Mouse (Mus musculus) heart, adult 2 months (tissue): ENCODE results near the gene Igsf11. TPM values are rescaled to one million over a fixed set of nuclear protein-coding genes. Genes with fewer than 3 reads are reported as not detected.

Experiments used
- DNase-seq, 2 experiments: peaks; one replicate each; pipeline ENCODE4 v3.0.0; 2021
- H3K27ac ChIP-seq: fragments of 200-600 bp; 2 replicates; pipeline ENCODE4 v1.8.1; 2022
- H3K27me3 ChIP-seq: fragments of 200-500 bp; 2 replicates; pipeline ENCODE4 v1.6.1; 2012; ENCODE audit warnings: mild to moderate bottlenecking, low read length, inconsistent platforms, mixed read lengths; ENCODE audit not compliant: control insufficient read depth, insufficient read depth
- H3K36me3 ChIP-seq: fragments of 200-500 bp; 2 replicates; pipeline ENCODE4 v1.6.1; 2012; ENCODE audit warnings: low read length, inconsistent platforms; ENCODE audit not compliant: control insufficient read depth, insufficient read depth
- H3K4me1 ChIP-seq: fragments of 200-500 bp; 2 replicates; pipeline ENCODE4 v1.6.1; 2011; ENCODE audit warnings: low read length; ENCODE audit not compliant: control insufficient read depth, insufficient read depth
- H3K4me3 ChIP-seq: fragments of 200-600 bp; 2 replicates; pipeline ENCODE4 v1.8.1; 2022
- H3K79me2 ChIP-seq: fragments of 200-500 bp; replicated peaks from 2 replicates; pipeline ENCODE4 v1.6.1; 2012; ENCODE audit warnings: mild to moderate bottlenecking, inconsistent platforms, low read length, moderate library complexity, mixed read lengths; ENCODE audit not compliant: control insufficient read depth, insufficient read depth
- H3K9ac ChIP-seq: fragments of 200-500 bp; 2 replicates; pipeline ENCODE4 v1.6.1; 2012; ENCODE audit warnings: low read depth, mild to moderate bottlenecking, control low read depth, inconsistent platforms, low read length, mixed read lengths
- CTCF ChIP-seq: fragments of 200-600 bp; IDR thresholded peaks from 2 replicates; pipeline ENCODE4 v1.8.1; 2022; ENCODE audit warnings: antibody characterized with exemption, mild to moderate bottlenecking, moderate library complexity
- EP300 ChIP-seq: fragments of 200-500 bp; IDR thresholded peaks from 2 replicates; pipeline ENCODE4 v1.6.1; 2011; ENCODE audit warnings: low read depth, low read length, control low read depth; ENCODE audit not compliant: insufficient read depth
- POLR2A ChIP-seq: fragments of 200-500 bp; IDR thresholded peaks from 2 replicates; pipeline ENCODE4 v1.6.1; 2011; ENCODE audit warnings: mild to moderate bottlenecking, low read depth, low read length, control low read depth; ENCODE audit not compliant: insufficient read depth
- WGBS: fragments of 180-500 bp; shearing (Covaris S2); methylation state at CpG from one replicate; pipeline ENCODE4 v1.1.7; 2018; 5-methylcytosine and 5-hydroxymethylcytosine counted together
- intact Hi-C: fragments of 180-260 bp; cut with DNase I; formaldehyde crosslinking; loops from one replicate; pipeline ENCODE4 v1.15.1; 2025
- polyA plus RNA-seq: library from polyadenylated mRNA; depleted of rRNA; stranded (reverse); fragments of >200 nt; gene quantifications from 2 replicates; pipeline ENCODE4 v1.2.3, GENCODE M21; 2012
- total RNA-seq, 2 experiments: library from RNA; stranded (reverse); gene quantifications; 2 replicates each; pipeline ENCODE4 v1.2.3; 2021

The Igsf11 gene
- total and polyA plus RNA-seq, 3 experiments: 0.48 to 1.0 (median 0.76) TPM

- TF ChIP-seq CTCF (no peak), POLR2A (no peak), EP300 (no peak)
- no peaks in the 10 kb centered on the region for H3K79me2 ChIP-seq
- no peak overlapping the region for H3K4me3 ChIP-seq
- DNase-seq: no peak
- WGBS: 80% methylated on average over 2 of the region's 2 CpGs
- H3K36me3 ChIP-seq: no peaks in the 10 kb centered on the region
- intact Hi-C loops: no loop called here
- no peak overlapping the region for H3K27ac ChIP-seq
- no peak overlapping the region for H3K9ac ChIP-seq
- no peaks in the 10 kb centered on the region for H3K4me1 ChIP-seq
- peaks cover 2% of the 10 kb centered on the region; the same call in 1 of the 2 replicates for H3K27me3 ChIP-seq
These were observed 25.6 kb downstream of the Igsf11 start for GRCm38 (mm10) chr16:38918121-38918520.

DNA sequence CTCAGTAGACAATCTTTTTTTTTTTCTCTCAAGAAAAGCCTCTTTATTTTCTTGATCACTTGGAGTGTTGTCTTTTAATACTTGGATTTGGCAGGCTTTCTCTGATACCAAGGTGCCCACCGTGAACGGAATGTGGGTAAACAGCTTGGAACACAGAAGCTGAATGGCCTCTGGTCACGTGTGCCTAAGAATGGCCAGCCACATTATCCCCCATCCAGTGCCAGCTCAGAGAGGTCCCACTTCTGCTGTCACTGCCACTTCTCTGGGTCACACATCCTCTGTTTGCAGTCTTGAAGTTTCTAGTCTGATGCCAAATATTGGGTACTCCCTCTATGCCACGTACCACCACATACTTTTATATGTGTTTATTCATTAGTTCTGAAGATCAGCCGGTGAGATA is 28.0 kb downstream of the Igsf11 start:
- 81% methylated on average over 5 of the region's 5 CpGs for WGBS
- intact Hi-C loops: no loop called here
- no peak for DNase-seq
- Histone ChIP-seq H3K79me2 (no peaks in the 10 kb centered on the region), H3K4me3 (no peak overlapping the region), H3K27me3 (peaks cover 2% of the 10 kb centered on the region; the same call in 1 of the 2 replicates), H3K4me1 (no peaks in the 10 kb centered on the region), H3K9ac (no peak overlapping the region), H3K36me3 (no peaks in the 10 kb centered on the region), H3K27ac (no peak overlapping the region)
- TF ChIP-seq CTCF: no peak
- TF ChIP-seq POLR2A: no peak
- TF ChIP-seq EP300: no peak

- 59% methylated on average over 13 of the region's 13 CpGs for WGBS
- H3K36me3 ChIP-seq: no peaks in the 10 kb centered on the region
- no peaks in the 10 kb centered on the region for H3K4me1 ChIP-seq
- TF ChIP-seq CTCF (no peak), POLR2A (no peak), EP300 (no peak)
- H3K27me3 ChIP-seq: no peaks in the 10 kb centered on the region
- H3K79me2 ChIP-seq: no peaks in the 10 kb centered on the region
- H3K27ac ChIP-seq: no peak overlapping the region
- H3K4me3 ChIP-seq: no peak overlapping the region
- no peak for DNase-seq
- intact Hi-C loops: no loop called here
- no peak overlapping the region for H3K9ac ChIP-seq
These were observed 32.5 kb downstream of the Igsf11 start for GRCm38 (mm10) chr16:38924940-38925339.

GRCm38 (mm10) chr16:38928760-38929159 is 36.3 kb downstream of the Igsf11 start:
- Histone ChIP-seq H3K4me3 (no peak overlapping the region), H3K27me3 (no peaks in the 10 kb centered on the region), H3K9ac (no peak overlapping the region), H3K79me2 (no peaks in the 10 kb centered on the region), H3K4me1 (no peaks in the 10 kb centered on the region), H3K27ac (no peak overlapping the region), H3K36me3 (no peaks in the 10 kb centered on the region)
- no peak for DNase-seq
- intact Hi-C loops: no loop called here
- TF ChIP-seq CTCF (no peak), POLR2A (no peak), EP300 (no peak)
- 76% methylated on average over 7 of the region's 7 CpGs for WGBS

- H3K27ac ChIP-seq: no peak overlapping the region
- no peaks in the 10 kb centered on the region for H3K4me1 ChIP-seq
- no peak for DNase-seq
- intact Hi-C loops: no loop called here
- no peaks in the 10 kb centered on the region for H3K27me3 ChIP-seq
- no peaks in the 10 kb centered on the region for H3K79me2 ChIP-seq
- 62% methylated on average over 6 of the region's 6 CpGs for WGBS
- no peaks in the 10 kb centered on the region for H3K36me3 ChIP-seq
- no peak overlapping the region for H3K4me3 ChIP-seq
- TF ChIP-seq POLR2A (no peak), CTCF (no peak), EP300 (no peak)
- H3K9ac ChIP-seq: no peak overlapping the region
These were observed 39.0 kb downstream of the Igsf11 start for GRCm38 (mm10) chr16:38931519-38931918.

DNA sequence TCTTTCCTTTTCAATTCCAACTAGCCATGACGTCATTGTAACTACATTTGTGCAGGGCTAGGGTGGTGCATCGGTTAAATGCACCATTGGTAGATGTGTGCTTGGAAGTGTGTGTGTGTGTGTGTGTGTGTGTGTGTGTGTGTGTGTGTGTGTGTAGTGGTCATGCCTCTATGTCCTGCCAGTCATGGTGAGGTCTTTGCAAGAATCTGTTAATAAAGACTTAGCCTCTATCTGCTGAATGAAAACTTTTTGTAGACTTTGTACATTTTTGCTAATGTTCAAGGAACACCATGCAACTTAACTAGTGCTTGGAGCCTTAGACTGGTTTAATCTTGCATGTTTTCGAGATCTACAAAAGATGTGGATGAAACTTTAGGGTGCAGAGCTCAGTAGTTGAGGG is 48.3 kb downstream of the Igsf11 start:
- 74% methylated on average over 3 of the region's 3 CpGs for WGBS
- no peaks in the 10 kb centered on the region for H3K27me3 ChIP-seq
- no peak overlapping the region for H3K4me3 ChIP-seq
- no peak overlapping the region for H3K27ac ChIP-seq
- no peak for DNase-seq
- H3K79me2 ChIP-seq: no peaks in the 10 kb centered on the region
- no peaks in the 10 kb centered on the region for H3K36me3 ChIP-seq
- H3K4me1 ChIP-seq: no peaks in the 10 kb centered on the region
- no peak for TF ChIP-seq POLR2A
- TF ChIP-seq EP300: no peak
- no peak overlapping the region for H3K9ac ChIP-seq
- intact Hi-C loops: no loop called here

DNA sequence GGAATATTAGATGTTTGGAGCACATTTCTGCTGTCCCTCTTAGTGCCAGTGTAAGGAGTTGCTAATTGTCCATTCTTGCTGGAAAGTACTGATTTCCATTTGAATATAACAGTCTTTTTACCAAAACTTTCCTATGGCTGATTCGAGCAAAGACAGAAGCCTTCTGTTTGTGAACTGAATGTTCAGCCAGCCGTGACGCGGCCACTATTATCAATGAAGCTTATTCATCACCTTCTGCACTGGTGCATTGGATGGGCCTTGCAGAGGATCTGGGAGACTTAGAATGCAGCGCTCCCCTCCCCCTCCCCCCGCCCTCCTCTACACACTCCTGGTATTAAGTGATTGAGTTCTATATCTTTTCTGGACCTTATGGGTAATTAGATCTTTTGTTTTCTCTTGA is 48.8 kb downstream of the Igsf11 start:
- 63% methylated on average over 6 of the region's 6 CpGs for WGBS
- no peaks in the 10 kb centered on the region for H3K4me1 ChIP-seq
- TF ChIP-seq EP300: no peak
- no peak for TF ChIP-seq POLR2A
- no peak for TF ChIP-seq CTCF
- no peak for DNase-seq
- H3K27me3 ChIP-seq: no peaks in the 10 kb centered on the region
- intact Hi-C loops: no loop called here
- H3K27ac ChIP-seq: no peak overlapping the region
- no peaks in the 10 kb centered on the region for H3K79me2 ChIP-seq
- no peak overlapping the region for H3K4me3 ChIP-seq
- H3K9ac ChIP-seq: no peak overlapping the region
- no peaks in the 10 kb centered on the region for H3K36me3 ChIP-seq
